ENCODE assay signal across 8 mouse cellular contexts in genomic region chr1:56089254-56089834, GRCm38 (mm10).
A peak's percentile ranks its signal among the peaks of the same experiment; 100 is the strongest.
DNase-seq lines count a peak whose midpoint lies in the region; ATAC-seq and TF ChIP-seq lines count a peak whose summit lies in the region.

No protein-coding gene starts in this region.

- H3K36me3 ChIP-seq in midbrain, postnatal 0 days (ENCODE audit: insufficient read depth, low read length): no peaks in the 10 kb centered on the region
- H3K36me3 ChIP-seq in midbrain, embryonic 11.5 days (ENCODE audit: control insufficient read depth, insufficient read depth, low read length): no peaks in the 10 kb centered on the region
- no peaks in the 10 kb centered on the region for H3K36me3 ChIP-seq in intestine, embryonic 16.5 days (ENCODE audit: control insufficient read depth, insufficient read depth, low read length)

- ATAC-seq in midbrain, postnatal 0 days (ENCODE audit: low FRiP score): no peak
- ATAC-seq in midbrain, embryonic 11.5 days (ENCODE audit: low FRiP score): no peak
- ATAC-seq in intestine, embryonic 16.5 days: peak; percentile 62

- no peak for TF ChIP-seq CTCF in midbrain, postnatal 0 days (IDR thresholded peaks at IDR 0.05)

- DNase-seq in midbrain, postnatal 0 days (ENCODE audit: low spot score): peak; percentile 19
- no peak for DNase-seq in midbrain, embryonic 11.5 days (ENCODE audit: low spot score, missing footprints)
- DNase-seq in frontal cortex, postnatal 14 days (ENCODE audit: low spot score in 2 of 2): peak; percentile 40 to 58
- peak; percentile 79 to 89 for DNase-seq in left cerebral cortex, adult 9 months (ENCODE audit: low spot score in 2 of 2)
- DNase-seq in right cerebral cortex, postnatal 14 days: peak; percentile 42
- no peak for DNase-seq in cerebellum, adult 11 months
- DNase-seq in MN1 (ENCODE audit: low spot score): no peak

- H3K27ac ChIP-seq in midbrain, postnatal 0 days (ENCODE audit: low read depth, low read length): no peak overlapping the region
- H3K27ac ChIP-seq in midbrain, embryonic 11.5 days (ENCODE audit: low read depth, low read length): no peak overlapping the region
- no peak overlapping the region for H3K27ac ChIP-seq in intestine, embryonic 16.5 days (ENCODE audit: low read length)

- no peak overlapping the region for H3K4me2 ChIP-seq in midbrain, postnatal 0 days (ENCODE audit: low read depth, low read length, poor library complexity, severe bottlenecking)
- no peak overlapping the region for H3K4me2 ChIP-seq in midbrain, embryonic 11.5 days
- no peak overlapping the region for H3K4me2 ChIP-seq in intestine, embryonic 16.5 days (ENCODE audit: low read depth, low read length)

- H3K9ac ChIP-seq in midbrain, postnatal 0 days (replicated peaks; ENCODE audit: low read length, poor library complexity, severe bottlenecking): no peak overlapping the region
- H3K9ac ChIP-seq in midbrain, embryonic 11.5 days (ENCODE audit: low read length): no peak overlapping the region
- no peak overlapping the region for H3K9ac ChIP-seq in intestine, embryonic 16.5 days (ENCODE audit: low read depth, low read length)

- H3K27me3 ChIP-seq in midbrain, postnatal 0 days (ENCODE audit: insufficient read depth, low read length): no peaks in the 10 kb centered on the region
- no peaks in the 10 kb centered on the region for H3K27me3 ChIP-seq in midbrain, embryonic 11.5 days (ENCODE audit: control insufficient read depth, insufficient read depth, low read length)
- no peaks in the 10 kb centered on the region for H3K27me3 ChIP-seq in intestine, embryonic 16.5 days (replicated peaks; ENCODE audit: control insufficient read depth, insufficient read depth, low read length)

- H3K9me3 ChIP-seq in midbrain, postnatal 0 days (ENCODE audit: low read length): no peaks in the 10 kb centered on the region
- no peaks in the 10 kb centered on the region for H3K9me3 ChIP-seq in midbrain, embryonic 11.5 days (ENCODE audit: control insufficient read depth, low read length)
- H3K9me3 ChIP-seq in intestine, embryonic 16.5 days (ENCODE audit: control insufficient read depth, low read length): no peaks in the 10 kb centered on the region

- H3K4me1 ChIP-seq in midbrain, postnatal 0 days (ENCODE audit: insufficient read depth, low read length): no peaks in the 10 kb centered on the region
- no peaks in the 10 kb centered on the region for H3K4me1 ChIP-seq in midbrain, embryonic 11.5 days (ENCODE audit: control insufficient read depth, insufficient read depth, low read length)
- no peaks in the 10 kb centered on the region for H3K4me1 ChIP-seq in intestine, embryonic 16.5 days (ENCODE audit: control insufficient read depth, insufficient read depth, low read length)

- H3K4me3 ChIP-seq in midbrain, postnatal 0 days (ENCODE audit: low read depth, low read length): no peak overlapping the region
- H3K4me3 ChIP-seq in midbrain, embryonic 11.5 days (ENCODE audit: low read depth, low read length): no peak overlapping the region
- no peak overlapping the region for H3K4me3 ChIP-seq in intestine, embryonic 16.5 days (ENCODE audit: low read length)

- WGBS in midbrain, postnatal 0 days: 77% methylated on average over 4 of the region's 4 CpGs
- WGBS in midbrain, embryonic 11.5 days: 83% methylated on average over 4 of the region's 4 CpGs
- WGBS in intestine, embryonic 16.5 days: 41% methylated on average over 4 of the region's 4 CpGs

Comparison
In these comparisons a context has a peak if more than half of its experiments do, and no peak if none do; other contexts are left out.
1. DNase-seq: peak in midbrain, postnatal 0 days (single experiment), frontal cortex, postnatal 14 days (2 of 2), left cerebral cortex, adult 9 months (2 of 2) and right cerebral cortex, postnatal 14 days (single experiment); none in midbrain, embryonic 11.5 days (single experiment), cerebellum, adult 11 months (single experiment) and MN1 (single experiment).